Mouse (Mus musculus) cerebellum, adult 2 months (tissue): ENCODE results near the gene Phactr2.

Source experiments
- CTCF ChIP-seq: fragments of 200-500 bp; IDR thresholded peaks from 2 replicates; pipeline ENCODE4 v1.5.1; 2011; ENCODE audit warnings: low read depth, mild to moderate bottlenecking, control low read depth, low read length, moderate library complexity, borderline replicate concordance; ENCODE audit not compliant: insufficient read depth
- POLR2A ChIP-seq: fragments of 200-500 bp; IDR thresholded peaks from 2 replicates; pipeline ENCODE4 v1.6.1; 2011; ENCODE audit warnings: low read length, control low read depth, borderline replicate concordance; ENCODE audit not compliant: insufficient read depth

DNA sequence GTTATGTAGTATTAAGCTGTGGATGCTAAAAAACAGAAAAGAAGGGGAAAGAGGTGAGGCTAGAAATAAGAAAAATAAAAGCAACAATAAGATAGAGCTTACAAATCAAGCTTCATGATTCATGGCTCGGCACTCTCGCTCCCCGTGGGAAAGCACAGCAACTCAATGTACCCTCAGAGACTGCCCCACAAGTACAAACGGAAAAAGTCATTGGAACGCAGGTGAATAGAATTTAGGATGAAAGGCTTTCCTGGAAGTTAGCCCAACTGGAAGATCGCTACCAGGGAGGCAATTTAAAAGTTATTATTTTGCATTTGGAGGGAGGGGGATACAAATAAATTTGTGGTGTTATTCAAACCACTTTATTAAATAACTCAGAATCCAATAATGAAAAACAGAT is 138.9 kb downstream of the Phactr2 start:
- no peak for TF ChIP-seq POLR2A
- TF ChIP-seq CTCF, result no peak
